Mouse (Mus musculus) heart, embryonic 14.5 days (tissue): Measurements from ENCODE around the gene Ccdc173. TPM values are rescaled to one million over a fixed set of nuclear protein-coding genes. Genes with fewer than 3 reads are reported as not detected.
"Not testable (repeated sequence)": the region's sequence is repeated elsewhere in the genome, so short reads cannot be mapped to it uniquely, and the experiment has no call there.

Source experiments
- ATAC-seq: fragments of 200-750 bp; cut with Nextera tagmentation; 2 replicates; pipeline ENCODE4 v1.8.0; 2017; ENCODE audit warnings: low read depth, moderate TSS enrichment; ENCODE audit not compliant: insufficient number of reproducible peaks, insufficient read depth, low FRiP score
- H3K27ac ChIP-seq, 2 experiments: fragments of 200-500 bp in 1 of 2; fragments of 300-500 bp in 1 of 2; sonication (generic) in 1 of 2; replicated peaks in 1 of 2; 2 replicates each; pipeline ENCODE4 v1.5.1; 2012 to 2014; ENCODE audit warnings: low read depth in 2 of 2, low read length in 2 of 2, control low read depth in 1 of 2, mild to moderate bottlenecking in 1 of 2, mixed read lengths in 1 of 2; ENCODE audit not compliant: control insufficient read depth in 1 of 2, insufficient read depth in 1 of 2
- H3K27me3 ChIP-seq: fragments of 300-500 bp; sonication (generic); 2 replicates; pipeline ENCODE4 v1.6.1; 2014; ENCODE audit warnings: mild to moderate bottlenecking, low read length, control low read depth; ENCODE audit not compliant: control insufficient read depth, insufficient read depth
- H3K36me3 ChIP-seq: fragments of 300-500 bp; sonication (generic); 2 replicates; pipeline ENCODE4 v1.6.1; 2014; ENCODE audit warnings: mild to moderate bottlenecking, control low read depth, low read length, mixed read lengths; ENCODE audit not compliant: control insufficient read depth, insufficient read depth
- H3K4me1 ChIP-seq, 2 experiments: fragments of 200-500 bp in 1 of 2; fragments of 300-500 bp in 1 of 2; sonication (generic) in 1 of 2; 2 replicates each; pipeline ENCODE4 v1.6.1; 2012 to 2014; ENCODE audit warnings: low read length in 2 of 2, control low read depth in 1 of 2, mixed read lengths in 1 of 2; ENCODE audit not compliant: control insufficient read depth in 2 of 2, insufficient read depth in 2 of 2
- H3K4me2 ChIP-seq: fragments of 300-500 bp; sonication (generic); 2 replicates; pipeline ENCODE4 v1.6.1; 2014; ENCODE audit warnings: mild to moderate bottlenecking, low read length
- H3K4me3 ChIP-seq, 2 experiments: fragments of 200-500 bp in 1 of 2; fragments of 300-500 bp in 1 of 2; sonication (generic) in 1 of 2; 2 replicates each; pipeline ENCODE4 v1.5.1; 2012 to 2014; ENCODE audit warnings: low read length in 2 of 2, mild to moderate bottlenecking in 2 of 2, control low read depth in 1 of 2, low read depth in 1 of 2, moderate library complexity in 1 of 2; ENCODE audit not compliant: control insufficient read depth in 1 of 2, insufficient read depth in 1 of 2
- H3K9ac ChIP-seq: fragments of 300-500 bp; sonication (generic); 2 replicates; pipeline ENCODE4 v1.6.1; 2014; ENCODE audit warnings: mild to moderate bottlenecking, low read length
- H3K9me3 ChIP-seq: fragments of 300-500 bp; sonication (generic); 2 replicates; pipeline ENCODE4 v1.6.1; 2016; ENCODE audit warnings: low read length, control low read depth; ENCODE audit not compliant: control insufficient read depth
- WGBS: fragments of 180-500 bp; shearing (Covaris S2); extraction: QIAGEN DNeasy Blood & Tissue Kit; methylation state at CpG from one replicate; pipeline ENCODE4 v1.1.7; 2014; 5-methylcytosine and 5-hydroxymethylcytosine counted together
- polyA plus RNA-seq: library from polyadenylated mRNA; unstranded; fragments of >200 nt; fragmentation: Nextera tagmentation; extraction: Ambion mirVana; gene quantifications from 2 replicates; pipeline ENCODE4 v1.2.1, GENCODE M21; 2014

The Ccdc173 gene
- polyA plus RNA-seq, 1 experiment from 2014 or later = 1.5 TPM

GRCm38 (mm10) chr2:69816575-69816974 lies 27.2 kb upstream of the Ccdc173 start:
- H3K27ac ChIP-seq = peak overlapping the region in 1 of 2 experiments; percentile 17; a peak in 1 of 4 replicates
- H3K27me3 ChIP-seq = no peaks in the 10 kb centered on the region
- H3K4me2 ChIP-seq = no peak overlapping the region
- peaks cover 2 to 11% of the 10 kb centered on the region in 2 experiments; a peak in 2 of 4 replicates for H3K4me1 ChIP-seq
- H3K36me3 ChIP-seq = no peaks in the 10 kb centered on the region
- no peak overlapping the region for H3K9ac ChIP-seq
- no peak for ATAC-seq
- no peak overlapping the region for H3K4me3 ChIP-seq
- H3K9me3 ChIP-seq = no peaks in the 10 kb centered on the region
- 15% methylated on average over 5 of the region's 5 CpGs for WGBS

DNA sequence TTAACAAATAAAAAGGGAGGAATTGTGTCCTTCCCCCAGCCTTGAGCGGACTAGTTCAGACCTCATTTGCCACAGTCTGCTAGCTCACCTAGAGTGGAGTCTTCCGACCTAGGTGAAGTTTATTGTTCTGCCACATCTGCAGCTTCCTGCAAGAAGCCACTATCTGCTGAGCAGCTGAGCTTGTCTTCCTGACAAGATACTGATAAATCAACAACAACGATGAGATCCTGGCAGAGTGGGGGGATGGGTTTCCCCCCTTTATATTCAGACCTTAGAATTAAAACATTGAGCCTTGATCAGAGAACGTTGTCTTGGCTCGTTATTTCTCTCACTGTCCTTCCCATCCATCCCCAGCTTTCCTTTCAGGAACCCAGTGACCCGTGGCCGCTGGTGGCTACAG lies 22.0 kb upstream of the Ccdc173 start:
- not testable (repeated sequence) for ATAC-seq, H3K4me3 ChIP-seq, H3K27ac ChIP-seq, H3K27me3 ChIP-seq, H3K4me1 ChIP-seq, H3K4me2 ChIP-seq, H3K9me3 ChIP-seq, H3K36me3 ChIP-seq, H3K9ac ChIP-seq
- WGBS = 64% methylated on average over 7 of the region's 7 CpGs

DNA sequence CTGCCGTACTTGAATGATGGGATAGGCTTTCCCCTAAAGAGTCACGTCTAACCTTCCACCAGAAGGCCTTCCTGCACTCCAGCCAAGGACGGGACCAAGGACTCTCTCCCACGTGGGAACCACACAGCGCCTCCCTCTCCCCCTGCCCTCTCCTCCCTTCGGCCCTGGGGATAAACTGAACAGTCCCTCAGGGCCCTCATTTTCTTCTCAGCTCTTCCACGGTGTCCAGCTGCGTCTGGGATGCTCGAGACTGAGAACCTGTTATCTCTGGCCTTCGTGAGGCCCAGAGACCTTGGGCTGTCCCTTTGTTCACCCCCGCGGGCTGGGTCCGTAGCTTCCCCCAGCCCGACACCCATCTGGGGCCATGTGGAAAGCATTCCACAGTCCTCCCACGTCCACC lies 20.8 kb upstream of the Ccdc173 start:
- 35% methylated on average over 15 of the region's 15 CpGs for WGBS
- ATAC-seq = no peak

DNA sequence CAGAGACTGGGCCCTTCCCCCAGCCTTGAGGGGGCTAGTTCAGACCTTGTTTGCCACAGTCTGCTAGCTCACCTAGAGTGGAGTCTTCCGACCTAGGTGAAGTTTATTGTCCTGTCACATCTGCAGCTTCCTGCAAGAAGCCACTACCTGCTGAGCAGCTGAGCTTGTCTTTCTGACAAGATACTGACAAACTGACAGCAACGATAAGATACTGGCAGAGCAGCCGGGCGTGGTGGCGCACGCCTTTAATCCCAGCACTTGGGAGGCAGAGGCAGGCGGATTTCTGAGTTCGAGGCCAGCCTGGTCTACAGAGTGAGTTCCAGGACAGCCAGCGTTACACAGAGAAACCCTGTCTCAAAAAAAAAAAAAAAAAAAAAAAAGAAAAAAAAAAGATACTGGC lies 15.3 kb upstream of the Ccdc173 start:
- 70% methylated on average over 7 of the region's 9 CpGs for WGBS
- ATAC-seq, H3K4me2 ChIP-seq, H3K27me3 ChIP-seq, H3K36me3 ChIP-seq, H3K4me3 ChIP-seq, H3K9ac ChIP-seq, H3K9me3 ChIP-seq, H3K27ac ChIP-seq, H3K4me1 ChIP-seq: not testable (repeated sequence)

More for the DNA sequence above, 20.8 kb upstream of the Ccdc173 start:
- no peak overlapping the region for H3K4me2 ChIP-seq
- H3K9me3 ChIP-seq = no peaks in the 10 kb centered on the region
- H3K27me3 ChIP-seq = no peaks in the 10 kb centered on the region
- no peak overlapping the region for H3K27ac ChIP-seq
- H3K4me3 ChIP-seq = no peak overlapping the region
- no peaks in the 10 kb centered on the region; a peak in 1 of 4 replicates for H3K4me1 ChIP-seq
- no peak overlapping the region for H3K9ac ChIP-seq
- H3K36me3 ChIP-seq = no peaks in the 10 kb centered on the region

DNA sequence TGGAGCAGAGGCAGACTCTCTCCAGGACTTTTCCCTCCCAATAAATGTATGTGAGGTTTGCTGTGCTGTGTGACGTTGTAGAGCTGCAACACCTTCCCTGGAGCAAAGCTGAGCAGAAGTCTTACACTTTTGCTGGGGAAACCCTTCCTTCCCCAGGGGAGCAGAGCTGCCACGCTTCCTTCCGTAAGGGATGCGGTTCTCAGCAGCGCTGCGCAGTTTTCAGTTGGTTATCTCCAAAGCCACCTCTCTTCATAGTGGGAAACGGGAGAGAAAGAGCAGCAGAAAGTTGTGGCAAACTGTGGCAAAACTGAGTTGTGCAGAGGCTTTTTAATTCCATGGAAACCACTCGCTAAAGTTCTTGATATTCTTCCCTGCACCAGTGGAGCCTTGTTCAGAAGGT lies 14.4 kb upstream of the Ccdc173 start:
- Histone ChIP-seq H3K4me1 (peaks cover 0 to 2% of the 10 kb centered on the region in 2 experiments; a peak in 1 of 4 replicates), H3K4me2 (no peak overlapping the region), H3K27ac (no peak overlapping the region), H3K9me3 (no peaks in the 10 kb centered on the region), H3K36me3 (no peaks in the 10 kb centered on the region), H3K4me3 (no peak overlapping the region), H3K9ac (no peak overlapping the region), H3K27me3 (no peaks in the 10 kb centered on the region)
- no peak for ATAC-seq
- 44% methylated on average over 8 of the region's 8 CpGs for WGBS

GRCm38 (mm10) chr2:69802911-69803312 lies 13.5 kb upstream of the Ccdc173 start:
- H3K4me2 ChIP-seq = peak overlapping the region; percentile 35
- H3K4me1 ChIP-seq = peaks cover 0 to 2% of the 10 kb centered on the region in 2 experiments; a peak in 1 of 4 replicates
- no peak overlapping the region for H3K9ac ChIP-seq
- peak; percentile 64 for ATAC-seq
- H3K9me3 ChIP-seq = no peaks in the 10 kb centered on the region
- H3K4me3 ChIP-seq = no peak overlapping the region
- H3K27me3 ChIP-seq = no peaks in the 10 kb centered on the region
- 57% methylated on average over 5 of the region's 5 CpGs for whole genome bisulfite sequencing
- no peak overlapping the region for H3K27ac ChIP-seq
- H3K36me3 ChIP-seq = 0 out of 2 replicates have a peak, but pooled peaks cover under 1% of the 10 kb centered on the region

DNA sequence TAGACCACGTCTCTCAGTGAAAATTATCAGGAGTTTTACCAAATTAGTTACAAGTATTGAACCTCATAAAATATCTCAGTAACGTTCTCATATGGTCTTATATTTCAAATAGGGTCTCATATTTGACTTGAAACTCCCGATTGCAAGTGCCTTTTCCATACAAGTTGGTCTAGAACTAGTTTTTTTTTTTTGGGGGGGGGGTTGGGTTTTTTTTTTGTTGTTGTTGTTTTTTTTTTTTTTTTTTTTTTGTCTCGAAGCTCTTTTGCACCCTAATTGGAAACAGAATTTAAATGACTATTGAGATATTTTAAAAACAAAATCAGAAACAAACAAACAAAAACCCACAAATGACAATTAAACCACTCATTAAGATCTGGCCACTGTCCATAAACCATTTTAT lies 1.3 kb upstream of the Ccdc173 start:
- Histone ChIP-seq H3K9ac (no peak overlapping the region), H3K9me3 (no peaks in the 10 kb centered on the region), H3K4me1 (no peaks in the 10 kb centered on the region), H3K36me3 (peaks cover 28% of the 10 kb centered on the region), H3K4me3 (no peak overlapping the region), H3K27ac (no peak overlapping the region), H3K4me2 (peak overlapping the region; percentile 85), H3K27me3 (no peaks in the 10 kb centered on the region)
- 71% methylated on average over 4 of the region's 4 CpGs for WGBS
- no peak for ATAC-seq

DNA sequence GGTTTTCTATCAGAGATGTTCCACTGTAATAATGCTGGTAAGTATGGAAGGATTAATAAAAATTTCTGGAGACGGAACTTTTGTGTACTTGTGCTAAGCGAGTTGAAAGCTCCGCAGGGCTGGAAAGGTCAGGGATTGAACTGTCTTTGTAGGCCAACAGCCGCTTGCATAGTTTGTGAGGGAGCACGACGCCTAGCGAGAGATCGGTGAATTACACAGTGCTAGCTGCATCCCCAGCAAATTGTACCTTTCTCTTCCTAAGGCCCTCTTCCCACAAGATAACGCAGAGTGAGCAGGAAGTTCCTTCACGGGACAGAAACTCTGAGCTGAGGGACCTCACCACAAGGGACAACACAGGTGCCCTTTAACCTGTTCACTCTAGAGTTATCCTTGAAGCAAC lies 910 bp upstream of the Ccdc173 start:
- no peak for ATAC-seq
- H3K4me3 ChIP-seq = peak overlapping the region; percentile 62 to 73; a peak in 3 of 4 replicates

More for the DNA sequence above, 910 bp upstream of the Ccdc173 start:
- WGBS = 2% methylated on average over 10 of the region's 10 CpGs
- Histone ChIP-seq H3K36me3 (peaks cover 24% of the 10 kb centered on the region), H3K4me2 (peak overlapping the region; percentile 85), H3K4me1 (no peaks in the 10 kb centered on the region), H3K27me3 (no peaks in the 10 kb centered on the region), H3K9ac (peak overlapping the region; percentile 85), H3K27ac (peak overlapping the region in 1 of 2 experiments; percentile 81; a peak in 2 of 4 replicates), H3K9me3 (no peaks in the 10 kb centered on the region)
